Mouse (Mus musculus) lung, postnatal 0 days (tissue): ENCODE results near the gene Borcs7.

Experiments
- CTCF ChIP-seq: IDR thresholded peaks from 2 replicates; pipeline ENCODE4 v1.5.1; 2016; ENCODE audit warnings: antibody characterized with exemption, mild to moderate bottlenecking
- EP300 ChIP-seq: IDR thresholded peaks from 2 replicates; pipeline ENCODE4 v1.6.1; 2016; ENCODE audit warnings: antibody characterized with exemption, mild to moderate bottlenecking, control low read depth

GRCm38 (mm10) chr19:46705779-46706495 is 16.2 kb downstream of the Borcs7 start:
- no peak for TF ChIP-seq CTCF
- no peak for TF ChIP-seq EP300
